Mouse (Mus musculus) liver, embryonic 11.5 days (tissue): ENCODE measurements around the gene Arhgap45. TPM values are rescaled to one million over a fixed set of nuclear protein-coding genes. Genes with fewer than 3 reads are reported as not detected.

Experiments used
- ATAC-seq: fragments of 200-750 bp; cut with Nextera tagmentation; replicated peaks from 2 replicates; pipeline ENCODE4 v1.8.0; 2017; ENCODE audit warnings: moderate number of reproducible peaks, mild to moderate bottlenecking, moderate TSS enrichment, moderate library complexity; ENCODE audit not compliant: low FRiP score
- DNase-seq: peaks from one replicate; pipeline ENCODE4 v3.0.0-alpha.2; 2017; ENCODE audit warnings: low spot score
- H3K27ac ChIP-seq: fragments of 300-500 bp; sonication (generic); 2 replicates; pipeline ENCODE4 v1.5.1; 2014; ENCODE audit warnings: mild to moderate bottlenecking, low read depth, low read length, control low read depth
- H3K27me3 ChIP-seq: fragments of 300-500 bp; sonication (generic); replicated peaks from 2 replicates; pipeline ENCODE4 v1.6.1; 2014; ENCODE audit warnings: low read length, mixed read lengths; ENCODE audit not compliant: control insufficient read depth, insufficient read depth
- H3K36me3 ChIP-seq: fragments of 300-500 bp; sonication (generic); 2 replicates; pipeline ENCODE4 v1.6.1; 2014; ENCODE audit warnings: mild to moderate bottlenecking, low read length, moderate library complexity, mixed read lengths; ENCODE audit not compliant: control insufficient read depth, insufficient read depth
- H3K4me1 ChIP-seq: fragments of 300-500 bp; sonication (generic); replicated peaks from 2 replicates; pipeline ENCODE4 v1.6.1; 2014; ENCODE audit warnings: low read length, mixed read lengths; ENCODE audit not compliant: control insufficient read depth, insufficient read depth
- H3K4me2 ChIP-seq: fragments of 300-500 bp; sonication (generic); 2 replicates; pipeline ENCODE4 v1.6.1; 2014; ENCODE audit warnings: mild to moderate bottlenecking, control low read depth, moderate library complexity
- H3K4me3 ChIP-seq: fragments of 300-500 bp; sonication (generic); 2 replicates; pipeline ENCODE4 v1.5.1; 2014; ENCODE audit warnings: low read depth, low read length, control low read depth
- H3K9ac ChIP-seq: fragments of 300-500 bp; sonication (generic); 2 replicates; pipeline ENCODE4 v1.6.1; 2014; ENCODE audit warnings: low read depth, low read length, control low read depth
- H3K9me3 ChIP-seq: fragments of 300-500 bp; sonication (generic); 2 replicates; pipeline ENCODE4 v1.6.1; 2016; ENCODE audit warnings: low read length, inconsistent platforms, mixed read lengths; ENCODE audit not compliant: control insufficient read depth
- WGBS: fragments of 180-500 bp; shearing (Covaris S2); extraction: QIAGEN DNeasy Blood & Tissue Kit; methylation state at CpG from one replicate; pipeline ENCODE4 v1.1.7; 2014; 5-methylcytosine and 5-hydroxymethylcytosine counted together
- polyA plus RNA-seq: library from polyadenylated mRNA; unstranded; fragments of >200 nt; fragmentation: Nextera tagmentation; extraction: Ambion mirVana; gene quantifications from 2 replicates; pipeline ENCODE4 v1.2.1, GENCODE M21; 2014

Arhgap45 gene
- polyA plus RNA-seq, 1 experiment from 2014 or later, result 29.4 TPM

DNA sequence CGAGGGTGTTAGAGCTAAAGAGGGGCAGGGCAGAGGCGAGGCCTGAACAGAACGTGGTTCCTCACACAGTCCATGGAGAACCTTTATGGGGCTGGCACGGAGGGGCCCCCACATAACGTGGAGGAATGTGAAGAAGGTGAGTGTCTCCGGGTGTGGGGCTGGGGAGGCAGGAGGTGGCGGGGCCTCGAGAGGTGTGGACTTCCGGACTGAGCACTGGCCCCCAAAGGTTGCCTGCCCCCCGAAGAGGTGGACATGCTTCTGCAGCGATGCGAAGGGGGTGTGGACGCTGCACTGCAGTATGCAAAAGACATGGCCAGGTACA lies 4.8 kb downstream of the Arhgap45 start:
- Histone ChIP-seq H3K4me1 (peaks cover 43% of the 10 kb centered on the region), H3K4me2 (no peak overlapping the region), H3K27me3 (no peaks in the 10 kb centered on the region), H3K27ac (no peak overlapping the region), H3K36me3 (peaks cover 13% of the 10 kb centered on the region; the same call in 1 of the 2 replicates), H3K4me3 (no peak overlapping the region), H3K9ac (no peak overlapping the region), H3K9me3 (no peaks in the 10 kb centered on the region)
- WGBS, result 89% methylated on average over 13 of the region's 13 CpGs
- no peak for DNase-seq
- no peak for ATAC-seq

DNA sequence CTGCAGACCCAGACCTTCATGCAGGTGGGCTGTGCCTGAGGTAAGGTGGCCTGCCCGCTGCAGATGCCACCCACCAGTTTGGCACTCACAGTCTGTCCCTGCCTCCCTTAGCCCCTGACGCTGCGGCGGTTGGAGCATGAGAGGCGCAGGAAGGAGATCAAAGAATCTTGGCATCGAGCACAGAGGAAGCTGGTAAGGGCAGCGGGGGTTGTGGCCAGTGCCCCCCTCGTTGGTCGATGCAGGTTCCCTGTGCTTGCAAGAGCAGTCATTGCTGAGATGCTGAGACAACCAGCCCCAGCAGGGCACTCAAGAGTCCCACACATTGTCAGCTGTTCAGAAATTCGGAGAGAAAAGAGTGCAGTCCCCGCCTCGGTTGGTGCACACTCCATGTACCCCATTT lies 5.7 kb downstream of the Arhgap45 start:
- Histone ChIP-seq H3K27ac (no peak overlapping the region; the same call in 1 of the 2 replicates), H3K4me2 (no peak overlapping the region), H3K4me1 (peaks cover 39% of the 10 kb centered on the region), H3K9me3 (no peaks in the 10 kb centered on the region), H3K9ac (no peak overlapping the region), H3K4me3 (no peak overlapping the region), H3K27me3 (no peaks in the 10 kb centered on the region), H3K36me3 (peaks cover 14% of the 10 kb centered on the region; the same call in 1 of the 2 replicates)
- DNase-seq (no peak), ATAC-seq (no peak)
- WGBS, result 90% methylated on average over 12 of the region's 12 CpGs

DNA sequence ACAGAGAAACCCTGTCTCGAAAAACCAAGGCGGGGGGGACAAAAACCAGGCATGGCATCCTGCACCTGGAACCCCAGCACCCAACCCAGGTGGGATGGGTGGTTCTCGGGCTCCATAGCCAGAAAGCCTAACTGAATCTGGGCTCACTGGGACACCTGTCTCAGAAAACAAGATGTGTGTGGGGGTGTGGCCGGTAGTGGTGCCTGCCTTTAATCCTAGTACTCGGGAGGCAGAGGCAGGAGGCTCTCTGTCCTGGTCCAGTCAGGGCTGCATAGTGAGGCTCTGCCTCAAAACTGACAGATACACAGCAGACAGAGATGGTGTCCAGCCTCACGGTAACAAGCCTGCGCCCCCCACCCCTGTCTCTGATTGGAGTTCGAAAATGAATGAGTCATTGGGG lies 6.4 kb downstream of the Arhgap45 start:
- Histone ChIP-seq H3K4me3 (no peak overlapping the region), H3K9me3 (no peaks in the 10 kb centered on the region), H3K4me2 (no peak overlapping the region), H3K27ac (no peak overlapping the region), H3K9ac (no peak overlapping the region), H3K36me3 (peaks cover 19% of the 10 kb centered on the region; the same call in 1 of the 2 replicates), H3K4me1 (peaks cover 38% of the 10 kb centered on the region), H3K27me3 (no peaks in the 10 kb centered on the region)
- WGBS, result 91% methylated on average over 8 of the region's 8 CpGs
- ATAC-seq (no peak), DNase-seq (no peak)

DNA sequence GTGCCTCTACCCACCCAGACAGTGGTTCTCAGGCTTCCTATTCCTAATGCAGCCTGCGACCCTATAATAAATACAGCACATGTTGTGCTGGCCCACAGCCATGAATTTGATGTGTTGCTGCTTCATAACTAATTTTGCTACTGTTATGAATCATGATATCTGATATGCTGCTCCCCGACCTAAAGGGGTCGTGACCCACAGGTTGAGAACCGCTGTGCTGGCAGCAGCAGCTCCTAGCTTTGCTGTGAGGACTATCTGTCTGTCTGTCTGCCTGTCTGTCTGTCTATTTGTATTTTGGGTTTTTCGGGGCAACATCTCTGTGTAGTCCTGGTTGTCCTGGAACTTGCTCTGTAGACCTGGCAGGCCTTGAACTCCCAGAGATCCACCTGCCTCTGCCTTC lies 7.3 kb downstream of the Arhgap45 start:
- H3K4me3 ChIP-seq, result no peak overlapping the region; the same call in 1 of the 2 replicates
- 87% methylated on average over 5 of the region's 5 CpGs for WGBS
- peaks cover 42% of the 10 kb centered on the region for H3K4me1 ChIP-seq
- no peak overlapping the region for H3K9ac ChIP-seq
- H3K27ac ChIP-seq, result no peak overlapping the region
- no peak overlapping the region for H3K4me2 ChIP-seq
- no peaks in the 10 kb centered on the region for H3K9me3 ChIP-seq
- H3K36me3 ChIP-seq, result peaks cover 22% of the 10 kb centered on the region; the same call in 1 of the 2 replicates
- DNase-seq, result no peak
- ATAC-seq, result no peak
- H3K27me3 ChIP-seq, result no peaks in the 10 kb centered on the region

DNA sequence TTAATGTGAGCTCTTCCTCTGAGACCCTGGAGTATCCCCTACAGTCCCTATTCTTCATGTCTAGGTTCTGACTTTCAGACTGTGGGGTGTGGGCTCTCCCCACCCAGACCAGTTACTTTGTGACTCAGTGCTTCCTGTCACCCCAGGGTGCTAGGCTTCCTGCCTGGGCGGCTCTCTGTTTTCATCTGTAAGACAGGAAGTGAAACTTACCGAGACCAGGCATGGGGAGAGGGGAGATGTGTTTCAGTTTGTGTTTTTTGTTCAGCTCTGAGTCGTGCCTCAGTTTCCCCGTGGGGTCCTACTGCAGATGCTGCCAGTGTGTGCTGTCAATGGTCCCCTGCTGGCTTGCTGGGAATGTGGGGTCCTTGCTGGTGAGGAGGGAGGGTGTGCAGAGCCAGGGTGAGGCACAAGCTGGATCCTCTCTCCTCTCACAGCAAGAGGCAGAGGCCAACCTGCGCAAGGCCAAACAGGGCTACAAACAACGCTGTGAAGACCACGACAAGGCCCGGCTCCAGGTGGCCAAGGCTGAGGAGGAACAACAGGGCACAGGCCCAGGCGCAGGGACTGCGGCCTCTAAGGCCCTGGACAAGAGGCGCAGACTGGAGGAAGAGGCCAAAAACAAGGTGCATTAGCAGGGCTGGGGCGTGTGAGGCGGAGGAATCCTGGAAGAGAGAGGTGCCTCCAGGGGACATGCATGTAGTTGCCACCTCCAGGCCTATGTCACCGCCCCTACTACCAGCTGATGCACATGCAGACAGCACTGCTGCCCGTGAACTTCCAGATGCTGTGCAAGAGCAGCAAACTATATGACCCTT lies 8.0 kb downstream of the Arhgap45 start:
- DNase-seq (no peak), ATAC-seq (no peak)
- 0 out of 2 replicates have a peak overlapping the region, but pooled peaks have one; percentile 41 for H3K27ac ChIP-seq
- peak overlapping the region; percentile 6; the same call in 1 of the 2 replicates for H3K4me3 ChIP-seq
- peaks cover 35% of the 10 kb centered on the region for H3K4me1 ChIP-seq
- no peak overlapping the region; the same call in 1 of the 2 replicates for H3K9ac ChIP-seq
- no peak overlapping the region for H3K4me2 ChIP-seq
- 74% methylated on average over 15 of the region's 15 CpGs for WGBS
- no peaks in the 10 kb centered on the region for H3K9me3 ChIP-seq
- H3K36me3 ChIP-seq, result peaks cover 25% of the 10 kb centered on the region; the same call in 1 of the 2 replicates
- H3K27me3 ChIP-seq, result no peaks in the 10 kb centered on the region

DNA sequence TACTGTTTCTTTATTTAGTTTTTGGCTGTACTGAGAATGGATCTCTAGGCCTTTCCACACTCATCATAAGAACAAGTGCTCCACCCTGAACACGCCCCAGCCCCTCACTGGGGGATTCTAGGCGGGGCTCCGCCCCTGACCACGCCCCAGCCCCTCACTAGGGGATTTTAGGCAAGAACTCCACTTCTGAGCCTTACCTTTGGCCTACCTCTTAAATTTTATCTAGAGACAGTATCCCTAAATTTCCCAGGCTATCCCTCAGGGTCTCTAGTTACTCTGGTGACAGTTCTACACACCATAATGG lies 8.5 kb downstream of the Arhgap45 start:
- Histone ChIP-seq H3K36me3 (peaks cover 25% of the 10 kb centered on the region; the same call in 1 of the 2 replicates), H3K27me3 (no peaks in the 10 kb centered on the region)

DNA sequence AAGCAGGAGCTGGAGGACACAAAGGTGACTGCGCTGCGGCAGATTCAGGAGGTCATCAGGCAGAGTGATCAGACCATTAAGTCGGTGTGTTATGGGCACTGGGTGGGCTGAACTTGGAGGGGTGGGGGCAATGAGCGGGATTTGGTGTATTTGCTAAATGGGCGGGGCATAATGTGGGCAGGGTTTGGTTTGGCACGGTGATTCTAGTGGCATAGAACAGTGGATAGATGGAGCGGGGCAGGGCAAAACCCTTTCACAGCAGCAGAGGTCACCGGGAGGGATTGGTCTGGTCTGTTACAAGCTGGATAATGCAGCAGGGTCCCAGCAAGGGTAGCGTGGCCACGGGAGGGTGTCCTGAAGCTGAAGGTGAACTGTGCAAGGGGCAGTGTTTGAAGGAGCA lies 9.0 kb downstream of the Arhgap45 start:
- ATAC-seq (no peak), DNase-seq (no peak)
- Histone ChIP-seq H3K27ac (no peak overlapping the region), H3K9me3 (no peaks in the 10 kb centered on the region), H3K4me3 (no peak overlapping the region), H3K27me3 (no peaks in the 10 kb centered on the region), H3K36me3 (peaks cover 28% of the 10 kb centered on the region; the same call in 1 of the 2 replicates), H3K9ac (no peak overlapping the region), H3K4me2 (no peak overlapping the region), H3K4me1 (peaks cover 25% of the 10 kb centered on the region)
- 80% methylated on average over 10 of the region's 10 CpGs for WGBS

More for the DNA sequence above, 8.5 kb downstream of the Arhgap45 start:
- Histone ChIP-seq H3K4me1 (peaks cover 29% of the 10 kb centered on the region), H3K9me3 (no peaks in the 10 kb centered on the region), H3K4me2 (no peak overlapping the region), H3K27ac (0 out of 2 replicates have a peak overlapping the region, but pooled peaks have one; percentile 41), H3K4me3 (no peak overlapping the region), H3K9ac (no peak overlapping the region; the same call in 1 of the 2 replicates)
- DNase-seq, result no peak
- no peak for ATAC-seq
- 50% methylated on average over 4 of the region's 4 CpGs for WGBS

DNA sequence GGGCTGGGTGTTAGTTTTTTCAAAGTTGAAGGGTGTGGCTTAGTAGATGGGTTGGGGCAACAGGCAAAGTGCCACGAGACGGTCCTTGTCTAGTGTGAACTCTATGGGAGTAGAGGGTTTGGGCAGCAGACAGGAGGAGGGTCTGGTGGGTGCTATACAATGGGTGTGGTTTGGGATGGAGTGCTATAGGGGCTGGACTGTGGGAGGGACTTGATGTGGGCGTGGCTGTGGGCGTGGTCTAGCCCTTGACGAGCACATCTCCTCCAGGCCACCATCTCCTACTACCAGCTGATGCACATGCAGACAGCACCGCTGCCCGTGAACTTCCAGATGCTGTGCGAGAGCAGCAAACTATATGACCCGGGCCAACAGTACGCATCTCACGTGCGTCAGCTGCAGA lies 9.4 kb downstream of the Arhgap45 start:
- Histone ChIP-seq H3K9ac (no peak overlapping the region), H3K4me2 (no peak overlapping the region), H3K27me3 (no peaks in the 10 kb centered on the region), H3K36me3 (peaks cover 28% of the 10 kb centered on the region; the same call in 1 of the 2 replicates), H3K4me3 (no peak overlapping the region), H3K4me1 (peaks cover 21% of the 10 kb centered on the region), H3K9me3 (no peaks in the 10 kb centered on the region), H3K27ac (no peak overlapping the region)
- no peak for DNase-seq
- 0 out of 2 replicates have a peak, but pooled peaks have one; percentile 30 for ATAC-seq
- 67% methylated on average over 12 of the region's 12 CpGs for WGBS
